Mouse (Mus musculus): Measurements from ENCODE around the gene Izumo3.
"Not testable (repeated sequence)": the region's sequence is repeated elsewhere in the genome, so short reads cannot be mapped to it uniquely, and the experiment has no call there.

Gene Izumo3

GRCm38 (mm10) chr4:92147134-92147533 is at the start of gene Izumo3:
TSS of gene Izumo3 (minus strand) at chr4:92147234.
- no peak for DNase-seq (ENCODE audit: low spot score)

- not testable (repeated sequence) for DNase-seq (ENCODE audit: low spot score)
Observed at GRCm38 (mm10) chr4:92191649-92192048, 44.6 kb upstream of the Izumo3 start, which contains the start of gene Gm12666. TSS of gene Gm12666 (minus strand) at chr4:92191749.

GRCm38 (mm10) chr4:92152646-92153045 is 5.6 kb upstream of the Izumo3 start:
- DNase-seq (ENCODE audit: low spot score), result no peak

- no peak for DNase-seq (ENCODE audit: low spot score)
Observed at GRCm38 (mm10) chr4:92111390-92111988, 35.5 kb downstream of the Izumo3 start.

- no peak for DNase-seq (ENCODE audit: low spot score)
Observed at GRCm38 (mm10) chr4:92097386-92097785, 49.6 kb downstream of the Izumo3 start.

GRCm38 (mm10) chr4:92095951-92096350 is 51.1 kb downstream of the Izumo3 start:
- DNase-seq (ENCODE audit: low spot score), result no peak
